Mouse (Mus musculus) MEL (cell line): ENCODE results near the gene Mark4. TPM values are rescaled to one million over a fixed set of nuclear protein-coding genes. Genes with fewer than 3 reads are reported as not detected.

ENCODE experiments used
- DNase-seq: peaks from one replicate; pipeline ENCODE4 v3.0.0; 2011; ENCODE audit warnings: low read depth, low spot score
- H3K27ac ChIP-seq: 2 replicates; pipeline ENCODE4 v1.5.1; 2012; ENCODE audit warnings: low read depth, mild to moderate bottlenecking, control low read depth, low read length, moderate library complexity; ENCODE audit not compliant: control insufficient read depth
- H3K27me3 ChIP-seq, 2 experiments: fragments of 150-350 bp in 1 of 2; sonication (generic) in 1 of 2; 2 replicates each; pipeline ENCODE4 v1.6.1; 2012; ENCODE audit warnings: low read length in 2 of 2, mild to moderate bottlenecking in 2 of 2, improper control_type of control experiment in 1 of 2, moderate library complexity in 1 of 2; ENCODE audit not compliant: insufficient read depth in 2 of 2, control insufficient read depth in 1 of 2
- H3K36me3 ChIP-seq, 2 experiments: 2 replicates each; pipeline ENCODE4 v1.6.1; 2012 to 2014; ENCODE audit warnings: low read length in 2 of 2, improper control_type of control experiment in 1 of 2, inconsistent platforms in 1 of 2, mild to moderate bottlenecking in 1 of 2; ENCODE audit not compliant: insufficient read depth in 2 of 2, control insufficient read depth in 1 of 2
- H3K4me1 ChIP-seq, 2 experiments: fragments of 150-350 bp in 1 of 2; sonication (generic) in 1 of 2; 2 replicates each; pipeline ENCODE4 v1.6.1; 2012; ENCODE audit warnings: low read length in 2 of 2, improper control_type of control experiment in 1 of 2, mild to moderate bottlenecking in 1 of 2; ENCODE audit not compliant: insufficient read depth in 2 of 2, control insufficient read depth in 1 of 2
- H3K4me3 ChIP-seq, 2 experiments: fragments of 150-350 bp in 1 of 2; sonication (generic) in 1 of 2; 2 replicates each; pipeline ENCODE4 v1.5.1; 2012; ENCODE audit warnings: low read depth in 2 of 2, low read length in 2 of 2, mild to moderate bottlenecking in 2 of 2, moderate library complexity in 2 of 2, control low read depth in 1 of 2, improper control_type of control experiment in 1 of 2; ENCODE audit not compliant: control insufficient read depth in 1 of 2, insufficient read depth in 1 of 2
- H3K79me2 ChIP-seq: 2 replicates; pipeline ENCODE4 v1.6.1; 2012; ENCODE audit warnings: mild to moderate bottlenecking, low read length, moderate library complexity; ENCODE audit not compliant: control insufficient read depth, poor library complexity, insufficient read depth
- H3K9ac ChIP-seq: 2 replicates; pipeline ENCODE4 v1.6.1; 2012; ENCODE audit warnings: low read depth, mild to moderate bottlenecking, control low read depth, low read length, moderate library complexity; ENCODE audit not compliant: control insufficient read depth, poor library complexity, severe bottlenecking
- H3K9me3 ChIP-seq: fragments of 150-350 bp; sonication (generic); replicated peaks from 2 replicates; pipeline ENCODE4 v1.6.1; 2012; ENCODE audit warnings: mild to moderate bottlenecking, low read length, improper control_type of control experiment, moderate library complexity; ENCODE audit not compliant: insufficient read depth
- BHLHE40 ChIP-seq: IDR thresholded peaks from 2 replicates; pipeline ENCODE4 v1.6.1; 2012; ENCODE audit warnings: low read depth, mild to moderate bottlenecking, inconsistent platforms, low read length, improper control_type of control experiment, borderline replicate concordance
- CHD1 ChIP-seq: IDR thresholded peaks from 2 replicates; pipeline ENCODE4 v1.6.1; 2012; ENCODE audit warnings: low read depth, mild to moderate bottlenecking, inconsistent platforms, low read length, improper control_type of control experiment
- E2F4 ChIP-seq: IDR thresholded peaks from 2 replicates; pipeline ENCODE4 v1.6.1; 2011; ENCODE audit warnings: low read depth, low read length, improper control_type of control experiment, borderline replicate concordance
- ELF1 ChIP-seq: IDR thresholded peaks from 2 replicates; pipeline ENCODE4 v1.6.1; 2014; ENCODE audit warnings: low read depth, mild to moderate bottlenecking, inconsistent platforms, low read length, improper control_type of control experiment, moderate library complexity
- EP300 ChIP-seq, 2 experiments: IDR thresholded peaks; 2 replicates each; pipeline ENCODE4 v1.6.1; 2011; ENCODE audit warnings: improper control_type of control experiment in 2 of 2, low read length in 2 of 2, low read depth in 1 of 2, mild to moderate bottlenecking in 1 of 2
- ETS1 ChIP-seq: IDR thresholded peaks from 2 replicates; pipeline ENCODE4 v1.6.1; 2012; ENCODE audit warnings: low read depth, mild to moderate bottlenecking, inconsistent platforms, low read length, improper control_type of control experiment, moderate library complexity
- GABPA ChIP-seq: IDR thresholded peaks from 2 replicates; pipeline ENCODE4 v1.6.1; 2012; ENCODE audit warnings: low read depth, mild to moderate bottlenecking, inconsistent platforms, low read length, improper control_type of control experiment, moderate library complexity
- GATA1 ChIP-seq: IDR thresholded peaks from 2 replicates; pipeline ENCODE4 v1.6.1; 2011; ENCODE audit warnings: low read depth, low read length, improper control_type of control experiment
- HCFC1 ChIP-seq: IDR thresholded peaks from 2 replicates; pipeline ENCODE4 v1.6.1; 2012; ENCODE audit warnings: low read depth, mild to moderate bottlenecking, inconsistent platforms, low read length, improper control_type of control experiment, moderate library complexity
- JUND ChIP-seq: IDR thresholded peaks from 2 replicates; pipeline ENCODE4 v1.6.1; 2011; ENCODE audit warnings: low read depth, mild to moderate bottlenecking, improper control_type of control experiment, low read length
- KAT2A ChIP-seq: conservative IDR thresholded peaks from 2 replicates; pipeline ENCODE4 v1.6.1; 2012; ENCODE audit warnings: low read depth, low read length, improper control_type of control experiment, inconsistent platforms
- MAX ChIP-seq: IDR thresholded peaks from 2 replicates; pipeline ENCODE4 v1.6.1; 2011; ENCODE audit warnings: low read length, improper control_type of control experiment
- MXI1 ChIP-seq: IDR thresholded peaks from 2 replicates; pipeline ENCODE4 v1.6.1; 2011; ENCODE audit warnings: mild to moderate bottlenecking, low read depth, low read length, improper control_type of control experiment
- NRF1 ChIP-seq: IDR thresholded peaks from 2 replicates; pipeline ENCODE4 v1.6.1; 2014; ENCODE audit warnings: low read depth, mild to moderate bottlenecking, inconsistent platforms, low read length, improper control_type of control experiment, moderate library complexity; ENCODE audit not compliant: poor library complexity, insufficient read depth, severe bottlenecking
- POLR2AphosphoS2 ChIP-seq: IDR thresholded peaks from 2 replicates; pipeline ENCODE4 v1.6.1; 2011; ENCODE audit warnings: low read length, improper control_type of control experiment
- RCOR1 ChIP-seq: IDR thresholded peaks from 2 replicates; pipeline ENCODE4 v1.6.1; 2012; ENCODE audit warnings: low read depth, mild to moderate bottlenecking, inconsistent platforms, low read length, improper control_type of control experiment
- SIN3A ChIP-seq: IDR thresholded peaks from 2 replicates; pipeline ENCODE4 v1.6.1; 2012; ENCODE audit warnings: low read length, improper control_type of control experiment, inconsistent platforms
- TAL1 ChIP-seq: IDR thresholded peaks from 2 replicates; pipeline ENCODE4 v1.6.1; 2012; ENCODE audit warnings: mild to moderate bottlenecking, inconsistent platforms, low read length, moderate library complexity, mixed read lengths
- TBP ChIP-seq: IDR thresholded peaks from 2 replicates; pipeline ENCODE4 v1.8.0; 2011; ENCODE audit warnings: low read depth, low read length, improper control_type of control experiment
- TCF12 ChIP-seq: IDR thresholded peaks from 2 replicates; pipeline ENCODE4 v1.6.1; 2014; ENCODE audit warnings: low read depth, mild to moderate bottlenecking, inconsistent platforms, low read length, improper control_type of control experiment, moderate library complexity
- ZKSCAN1 ChIP-seq: IDR thresholded peaks from 2 replicates; pipeline ENCODE4 v1.6.1; 2012; ENCODE audit warnings: low read depth, mild to moderate bottlenecking, inconsistent platforms, low read length, improper control_type of control experiment, moderate library complexity
- ZMIZ1 ChIP-seq: IDR thresholded peaks from 2 replicates; pipeline ENCODE4 v1.6.1; 2012; ENCODE audit warnings: low read depth, mild to moderate bottlenecking, inconsistent platforms, low read length, improper control_type of control experiment, moderate library complexity
- ZNF384 ChIP-seq: IDR thresholded peaks from 2 replicates; pipeline ENCODE4 v1.6.1; 2012; ENCODE audit warnings: low read depth, mild to moderate bottlenecking, inconsistent platforms, low read length, improper control_type of control experiment
- polyA plus RNA-seq, 2 experiments: library from polyadenylated mRNA; stranded (reverse) in 1 of 2; unstranded in 1 of 2; fragments of >175 nt in 1 of 2; fragments of >200 nt in 1 of 2; gene quantifications; 2 replicates each; pipeline versions ENCODE4 v1.2.1 to v1.2.4; 2012; ENCODE audit warnings: low replicate concordance in 2 of 2, low read depth in 1 of 2; ENCODE audit not compliant: insufficient read length in 2 of 2, insufficient read depth in 1 of 2, missing spikeins in 1 of 2
- total RNA-seq: library from RNA; depleted of rRNA; stranded (reverse); fragments of 300-350 nt; gene quantifications from 2 replicates; pipeline ENCODE4 v1.2.3, GENCODE M21; 2012

Mark4 gene
- total and polyA plus RNA-seq, 3 experiments, result 4.7 to 18.5 TPM; not detected in 1

DNA sequence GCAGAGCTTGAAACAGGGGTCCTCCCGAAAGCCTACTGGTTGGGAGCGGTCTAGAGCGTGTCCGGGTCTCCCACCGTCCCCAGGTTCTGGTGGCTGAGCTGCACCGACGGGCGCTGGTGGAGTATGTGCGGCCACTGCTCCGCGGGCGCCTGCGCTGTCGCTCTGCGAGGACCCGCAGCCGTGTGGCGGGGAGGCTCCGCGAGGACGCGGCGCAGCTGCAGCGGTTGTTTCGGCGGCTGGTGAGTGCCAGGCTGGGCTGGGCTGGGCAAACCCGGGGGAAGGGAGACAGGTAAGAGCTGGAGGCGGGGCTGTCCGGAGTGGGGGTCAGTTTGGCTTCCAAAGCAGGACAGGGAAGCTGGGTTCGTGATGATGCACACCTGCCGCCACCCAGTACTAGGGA is 30.9 kb upstream of the Mark4 start:
- TF ChIP-seq KAT2A (no peak), MAX (no peak), JUND (no peak), GATA1 (no peak), TAL1 (no peak), ZMIZ1 (no peak), ETS1 (no peak), POLR2AphosphoS2 (no peak), CHD1 (no peak), E2F4 (no peak), TBP (no peak), ELF1 (no peak), ZKSCAN1 (no peak), BHLHE40 (no peak)
- H3K27ac ChIP-seq, result no peak overlapping the region
- DNase-seq, result no peak
- no peaks in the 10 kb centered on the region for H3K9me3 ChIP-seq
- no peaks in the 10 kb centered on the region for H3K27me3 ChIP-seq
- H3K4me1 ChIP-seq, result peaks cover 0 to under 1% of the 10 kb centered on the region in 2 experiments; a peak in 1 of 4 replicates
- H3K79me2 ChIP-seq, result no peaks in the 10 kb centered on the region
- H3K4me3 ChIP-seq, result no peak overlapping the region
- H3K9ac ChIP-seq, result no peak overlapping the region
- H3K36me3 ChIP-seq, result no peaks in the 10 kb centered on the region

DNA sequence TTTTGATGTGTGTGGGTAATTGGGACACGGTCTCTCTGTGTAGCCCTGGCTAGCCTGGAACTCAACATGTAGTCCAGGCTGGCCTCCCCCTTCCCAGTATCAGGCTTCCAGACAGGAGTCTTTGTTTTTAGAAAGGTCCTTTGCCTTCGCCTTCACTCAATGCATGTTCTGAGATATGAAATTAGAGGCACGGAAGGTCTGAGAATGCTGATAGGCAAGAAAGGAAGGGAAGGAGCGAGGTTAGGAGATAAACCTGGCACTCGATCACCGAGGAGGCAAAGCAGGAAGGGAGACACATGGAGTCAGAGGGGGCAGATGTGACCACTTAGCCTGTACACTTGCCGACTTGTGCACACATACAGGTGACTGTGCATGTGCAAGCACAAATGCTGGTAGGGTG is 27.9 kb upstream of the Mark4 start:
- peak in 1 of 2 experiments; percentile 15; a peak in 1 of 4 replicates for TF ChIP-seq EP300 (IDR thresholded peaks at IDR 0.05; ENCODE audit: low read depth in 1 of 2, low read length in 2 of 2)
- TF ChIP-seq GATA1, result 0 out of 2 replicates have a peak, but pooled peaks have one; percentile 13
- TF ChIP-seq GABPA, result no peak
- 0 out of 2 replicates have a peak, but pooled peaks have one; percentile 11 for TF ChIP-seq TCF12
- no peak for TF ChIP-seq E2F4
- no peaks in the 10 kb centered on the region for H3K27me3 ChIP-seq
- H3K79me2 ChIP-seq, result no peaks in the 10 kb centered on the region
- no peak overlapping the region for H3K27ac ChIP-seq
- H3K9me3 ChIP-seq, result no peaks in the 10 kb centered on the region
- peak; percentile 30 for DNase-seq
- H3K4me1 ChIP-seq, result no peaks in the 10 kb centered on the region
- no peak overlapping the region for H3K4me3 ChIP-seq
- H3K9ac ChIP-seq, result no peak overlapping the region
- no peaks in the 10 kb centered on the region for H3K36me3 ChIP-seq

GRCm38 (mm10) chr7:19485488-19485887 is 26.9 kb upstream of the Mark4 start:
- Histone ChIP-seq H3K79me2 (no peaks in the 10 kb centered on the region), H3K4me1 (no peaks in the 10 kb centered on the region)

More at GRCm38 (mm10) chr7:19485488-19485887, 26.9 kb upstream of the Mark4 start:
- TF ChIP-seq MAX (no peak), HCFC1 (no peak), MXI1 (no peak), RCOR1 (no peak), SIN3A (no peak), TBP (no peak), ZNF384 (no peak), TAL1 (no peak), JUND (no peak), NRF1 (no peak)
- no peak for DNase-seq
- no peaks in the 10 kb centered on the region; a peak in 1 of 4 replicates for H3K27me3 ChIP-seq
- no peak overlapping the region for H3K9ac ChIP-seq
- no peaks in the 10 kb centered on the region for H3K36me3 ChIP-seq
- no peaks in the 10 kb centered on the region for H3K9me3 ChIP-seq
- H3K27ac ChIP-seq, result no peak overlapping the region
- H3K4me3 ChIP-seq, result no peak overlapping the region
